Mouse (Mus musculus) embryonic facial prominence, embryonic 10.5 days (tissue): ENCODE results near the gene Gm45015. TPM values are rescaled to one million over a fixed set of nuclear protein-coding genes. Genes with fewer than 3 reads are reported as not detected.

Experiments used
- DNase-seq: peaks from one replicate; pipeline ENCODE4 v3.0.0-alpha.2; 2017; ENCODE audit warnings: low spot score
- H3K27ac ChIP-seq: fragments of 300-500 bp; sonication (generic); replicated peaks from 2 replicates; pipeline ENCODE4 v1.5.1; 2016; ENCODE audit warnings: mild to moderate bottlenecking
- H3K27me3 ChIP-seq: fragments of 300-500 bp; sonication (generic); replicated peaks from 2 replicates; pipeline ENCODE4 v1.6.1; 2016; ENCODE audit warnings: low read depth, mild to moderate bottlenecking; ENCODE audit not compliant: poor library complexity, severe bottlenecking
- H3K36me3 ChIP-seq: fragments of 300-500 bp; sonication (generic); replicated peaks from 2 replicates; pipeline ENCODE4 v1.6.1; 2016; ENCODE audit warnings: mild to moderate bottlenecking, moderate library complexity
- H3K4me1 ChIP-seq: fragments of 300-500 bp; sonication (generic); 2 replicates; pipeline ENCODE4 v1.6.1; 2016
- H3K4me3 ChIP-seq: fragments of 300-500 bp; sonication (generic); 2 replicates; pipeline ENCODE4 v1.5.1; 2016; ENCODE audit warnings: mild to moderate bottlenecking, moderate library complexity
- H3K9me3 ChIP-seq: fragments of 300-500 bp; sonication (generic); 2 replicates; pipeline ENCODE4 v1.6.1; 2016; ENCODE audit warnings: mild to moderate bottlenecking
- WGBS: fragments of 180-500 bp; shearing (Covaris S2); methylation state at CpG from one replicate; pipeline ENCODE4 v1.1.7; 2016; 5-methylcytosine and 5-hydroxymethylcytosine counted together
- polyA plus RNA-seq: library from polyadenylated mRNA; unstranded; fragments of >200 nt; fragmentation: Nextera tagmentation; extraction: Ambion mirVana; gene quantifications from 2 replicates; pipeline ENCODE4 v1.2.1, GENCODE M21; 2016

The Gm45015 gene
- not detected in 2 replicates for polyA plus RNA-seq

DNA sequence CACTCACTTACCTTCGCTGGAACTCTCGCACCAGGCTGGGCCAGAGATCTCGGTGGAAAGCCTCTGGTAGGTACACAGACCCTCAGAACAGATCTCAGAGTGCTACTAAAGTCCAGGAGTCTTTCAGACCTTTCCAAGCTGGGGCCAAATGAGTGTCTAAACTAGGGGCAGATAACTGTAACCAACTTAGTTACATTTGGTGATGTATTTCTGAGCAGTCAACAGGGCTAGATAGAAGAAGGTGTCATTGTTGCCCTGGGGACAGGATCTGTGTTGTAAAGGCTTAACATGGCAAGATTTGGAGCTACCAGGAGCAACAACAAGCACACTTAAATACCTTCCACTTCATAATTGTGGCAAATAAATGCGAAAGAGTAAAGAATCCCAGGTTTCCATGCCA lies at the start of gene Gm45015:
Gm45015 (minus strand) TSS at position 101 of the 400 bp plus-strand sequence.
- Histone ChIP-seq H3K9me3 (no peaks in the 10 kb centered on the region), H3K36me3 (no peaks in the 10 kb centered on the region), H3K27me3 (peaks cover 44% of the 10 kb centered on the region), H3K4me3 (no peak within 1 kb of the TSS), H3K4me1 (no peaks in the 10 kb centered on the region), H3K27ac (no peak within 1 kb of the TSS)
- 90% methylated on average over 4 of the region's 4 CpGs for WGBS
- DNase-seq = no peak

DNA sequence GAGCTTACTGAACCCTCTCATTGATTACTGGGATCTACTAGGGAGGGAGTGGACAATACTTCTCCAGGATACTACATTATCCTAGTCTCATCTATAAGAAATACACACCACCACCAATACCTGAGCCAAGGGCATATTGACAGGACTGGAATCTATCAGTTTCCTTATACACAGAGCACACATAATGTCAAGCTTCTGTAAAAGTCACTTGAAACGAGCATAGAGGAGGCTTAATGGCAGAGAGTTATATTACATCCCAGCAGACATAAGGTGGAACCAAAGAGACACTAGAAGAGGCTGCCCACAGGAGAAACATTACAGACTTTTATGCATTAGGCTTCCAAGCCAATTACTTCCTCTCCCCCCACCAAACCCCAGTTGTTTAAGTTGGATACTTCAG lies 48.3 kb upstream of the Gm45015 start:
- H3K9me3 ChIP-seq = no peaks in the 10 kb centered on the region
- 31% methylated on average over 1 of the region's 1 CpGs for WGBS
- no peak for DNase-seq
- peaks cover 16% of the 10 kb centered on the region for H3K27me3 ChIP-seq
- no peak overlapping the region for H3K27ac ChIP-seq
- no peaks in the 10 kb centered on the region for H3K4me1 ChIP-seq
- no peaks in the 10 kb centered on the region for H3K36me3 ChIP-seq
- H3K4me3 ChIP-seq = no peak overlapping the region

DNA sequence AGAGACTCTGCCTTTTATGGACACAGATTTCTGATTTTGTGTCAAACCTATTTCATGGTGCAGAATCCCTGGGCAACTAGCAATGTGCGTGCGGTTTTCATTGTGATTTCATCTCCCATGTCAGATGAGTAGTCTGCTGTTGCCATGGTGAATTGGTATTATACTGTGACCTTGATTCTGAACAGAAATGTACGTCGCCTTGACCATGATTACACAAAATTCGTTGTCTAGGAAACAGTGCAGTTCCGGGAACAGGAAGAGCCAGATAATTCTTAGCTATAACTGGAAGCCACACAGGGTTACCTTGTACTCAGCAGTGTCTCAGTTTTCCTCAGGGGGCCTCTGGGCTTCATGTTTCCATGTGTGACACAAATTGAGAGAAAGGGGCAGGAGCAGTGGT lies 47.8 kb upstream of the Gm45015 start:
- H3K9me3 ChIP-seq = no peaks in the 10 kb centered on the region
- no peak overlapping the region for H3K27ac ChIP-seq
- no peak overlapping the region for H3K4me3 ChIP-seq
- no peak for DNase-seq
- H3K4me1 ChIP-seq = no peaks in the 10 kb centered on the region
- WGBS = 78% methylated on average over 6 of the region's 6 CpGs
- H3K27me3 ChIP-seq = peaks cover 21% of the 10 kb centered on the region
- H3K36me3 ChIP-seq = no peaks in the 10 kb centered on the region

DNA sequence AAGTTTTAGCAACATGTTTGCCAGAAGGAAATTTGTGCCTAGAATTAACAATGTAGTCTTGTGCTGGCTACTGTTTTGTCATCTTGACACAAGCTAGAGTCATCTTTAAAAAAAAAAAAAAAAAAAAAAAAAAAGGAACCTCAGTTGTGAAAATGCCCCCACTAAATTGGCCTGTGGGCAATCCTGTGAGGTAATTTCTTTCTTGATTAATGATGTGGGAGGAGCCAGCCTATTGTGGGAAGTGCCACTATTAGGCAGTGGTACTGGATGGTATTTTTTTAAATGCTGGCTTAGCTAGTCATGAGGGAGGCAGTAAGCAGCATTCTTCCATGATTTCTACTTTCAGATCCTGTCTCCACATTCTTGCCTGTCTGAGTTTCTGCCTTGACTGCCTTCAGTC lies 26.7 kb upstream of the Gm45015 start:
- H3K36me3 ChIP-seq = peaks cover 16% of the 10 kb centered on the region
- no peak overlapping the region for H3K4me3 ChIP-seq

DNA sequence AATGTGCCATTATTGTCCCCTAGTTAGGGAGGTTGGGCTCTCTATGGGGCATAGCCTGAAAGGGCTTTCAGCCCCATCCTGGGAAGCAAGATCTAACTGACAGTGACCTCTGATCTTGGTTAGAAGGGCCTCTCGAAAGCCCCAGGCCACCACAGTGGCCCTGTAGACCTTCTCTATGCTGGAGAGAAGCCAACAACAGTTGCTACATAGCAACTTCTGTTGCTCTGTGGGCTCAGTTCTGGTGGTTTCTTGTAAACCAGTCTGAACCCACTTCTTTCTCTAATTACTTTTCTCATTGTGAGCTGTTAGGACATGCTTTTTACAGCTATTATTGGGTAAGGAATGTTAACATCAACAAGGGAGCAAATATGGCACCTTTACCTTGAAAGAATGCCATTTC lies 20.1 kb upstream of the Gm45015 start:
- Histone ChIP-seq H3K4me3 (no peak overlapping the region), H3K27ac (no peak overlapping the region), H3K27me3 (peaks cover 35% of the 10 kb centered on the region), H3K36me3 (peaks cover 74% of the 10 kb centered on the region), H3K9me3 (peaks cover 13% of the 10 kb centered on the region; the same call in 1 of the 2 replicates), H3K4me1 (no peaks in the 10 kb centered on the region)
- WGBS = 77% methylated on average over 1 of the region's 1 CpGs
- DNase-seq = no peak

More for the DNA sequence above, 26.7 kb upstream of the Gm45015 start:
- Histone ChIP-seq H3K27me3 (peaks cover 30% of the 10 kb centered on the region), H3K9me3 (no peaks in the 10 kb centered on the region), H3K4me1 (no peaks in the 10 kb centered on the region), H3K27ac (no peak overlapping the region)
- no peak for DNase-seq

DNA sequence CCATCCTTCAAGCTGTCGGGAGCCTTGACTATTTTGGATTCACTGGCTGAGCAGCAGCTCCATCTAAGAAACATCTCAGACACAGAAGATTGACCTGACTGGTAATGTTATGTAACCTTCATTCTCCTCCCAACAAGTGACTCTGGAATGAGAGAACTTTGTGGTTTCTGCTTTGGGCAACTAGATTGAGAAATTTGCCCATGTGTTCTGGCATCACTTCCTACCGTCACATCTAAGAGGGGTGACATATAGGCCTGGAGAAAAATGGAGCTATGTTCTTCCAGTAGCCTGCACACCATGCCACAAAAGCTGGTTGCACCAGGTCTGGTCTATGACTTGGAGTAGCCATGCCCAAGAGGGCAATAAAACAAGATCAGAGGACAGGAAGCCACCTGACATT lies 19.5 kb upstream of the Gm45015 start:
- Histone ChIP-seq H3K4me3 (no peak overlapping the region), H3K9me3 (peaks cover 13% of the 10 kb centered on the region; the same call in 1 of the 2 replicates), H3K36me3 (peaks cover 80% of the 10 kb centered on the region), H3K27ac (no peak overlapping the region), H3K4me1 (no peaks in the 10 kb centered on the region), H3K27me3 (peaks cover 30% of the 10 kb centered on the region)
- WGBS = 94% methylated on average over 2 of the region's 2 CpGs
- no peak for DNase-seq

DNA sequence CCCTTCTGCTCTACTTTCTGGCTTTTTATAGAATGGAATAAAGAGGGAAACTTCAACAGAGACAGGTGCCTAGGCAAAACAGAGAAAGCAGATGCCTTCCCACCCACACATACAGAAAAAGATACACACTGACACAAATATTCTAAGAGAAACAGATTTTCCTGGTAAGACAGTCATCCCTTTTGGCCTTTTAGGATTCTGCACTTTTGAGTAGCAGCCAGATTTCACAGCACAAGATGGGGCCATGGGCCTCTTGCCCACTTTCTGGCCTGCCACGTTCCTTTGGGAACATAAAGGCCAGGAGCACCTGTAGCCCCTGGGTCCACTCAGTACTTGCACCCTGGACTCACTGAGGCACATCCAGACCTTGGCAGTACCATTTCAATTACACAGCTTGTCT lies 7.7 kb upstream of the Gm45015 start:
- no peak for DNase-seq
- peaks cover 5% of the 10 kb centered on the region; the same call in 1 of the 2 replicates for H3K4me1 ChIP-seq
- no peak overlapping the region for H3K4me3 ChIP-seq
- H3K9me3 ChIP-seq = no peaks in the 10 kb centered on the region
- 87% methylated on average over 1 of the region's 1 CpGs for WGBS
- H3K27me3 ChIP-seq = peaks cover 38% of the 10 kb centered on the region
- H3K36me3 ChIP-seq = peaks cover 6% of the 10 kb centered on the region
- H3K27ac ChIP-seq = no peak overlapping the region

DNA sequence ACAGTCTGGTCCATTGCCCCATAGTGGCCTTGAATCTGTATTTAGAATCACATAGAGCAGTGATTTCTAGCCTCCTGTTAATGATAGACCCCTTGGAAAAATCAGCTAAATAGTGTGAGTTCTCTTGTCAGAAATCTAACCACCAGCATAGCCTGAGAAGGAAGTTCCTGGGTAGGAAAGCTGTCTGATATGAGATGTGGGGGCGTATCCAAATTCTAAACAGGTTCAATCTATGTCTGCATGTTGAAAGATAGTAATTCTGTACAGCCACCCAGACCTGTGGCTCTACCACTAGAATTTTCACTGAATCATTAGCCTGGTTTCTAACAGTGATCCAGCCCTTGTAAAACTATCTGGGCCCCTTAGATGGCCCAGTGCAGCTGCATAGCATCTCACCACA lies 7.2 kb upstream of the Gm45015 start:
- H3K36me3 ChIP-seq = peaks cover 6% of the 10 kb centered on the region
- no peak overlapping the region for H3K27ac ChIP-seq
- no peak for DNase-seq
- WGBS = 82% methylated on average over 1 of the region's 1 CpGs
- peaks cover 5% of the 10 kb centered on the region; the same call in 1 of the 2 replicates for H3K4me1 ChIP-seq
- H3K4me3 ChIP-seq = peak overlapping the region; percentile 71
- no peaks in the 10 kb centered on the region for H3K9me3 ChIP-seq
- H3K27me3 ChIP-seq = peaks cover 38% of the 10 kb centered on the region

DNA sequence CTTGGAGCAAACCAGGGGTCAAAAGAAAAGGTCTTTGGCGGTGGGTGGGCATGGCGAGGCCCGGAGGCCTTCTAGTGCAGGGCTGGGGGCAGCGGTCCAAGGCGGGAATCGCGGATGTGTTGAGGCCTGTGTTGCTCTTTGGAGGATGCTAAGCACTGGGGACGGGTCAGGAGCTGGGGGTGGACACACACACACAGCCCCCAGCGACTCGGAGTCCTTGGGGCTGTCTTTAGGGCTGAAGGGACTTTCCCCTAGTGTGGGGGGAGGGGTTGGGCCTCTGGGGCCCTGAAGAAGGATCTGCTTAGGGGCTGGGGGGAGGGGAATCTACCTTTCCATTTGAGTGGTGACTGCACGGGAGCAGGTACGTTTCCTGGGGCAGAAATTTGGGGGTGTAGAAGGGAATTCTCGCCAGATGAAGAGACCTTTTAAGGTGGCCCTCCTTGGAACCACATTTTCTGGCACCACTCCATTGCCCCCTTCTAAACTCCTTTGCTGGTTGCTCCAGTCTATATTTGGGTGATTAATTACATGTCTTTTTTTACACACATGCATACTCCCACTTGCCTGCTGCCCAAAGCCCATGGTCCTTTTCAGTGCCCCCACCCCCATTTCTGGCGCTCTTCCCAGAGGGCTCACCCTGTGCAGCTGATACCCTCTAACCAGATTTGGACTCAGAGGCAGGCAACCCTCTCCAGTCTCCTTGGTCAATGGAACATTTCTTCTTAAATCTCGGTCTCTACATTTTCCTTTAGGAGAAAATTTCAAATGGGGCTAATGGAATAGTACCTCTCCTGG lies 6.5 kb upstream of the Gm45015 start:
- Histone ChIP-seq H3K27me3 (peaks cover 38% of the 10 kb centered on the region), H3K27ac (peak overlapping the region; percentile 90), H3K4me1 (peaks cover 5% of the 10 kb centered on the region; the same call in 1 of the 2 replicates), H3K4me3 (peak overlapping the region; percentile 71), H3K36me3 (peaks cover 6% of the 10 kb centered on the region), H3K9me3 (no peaks in the 10 kb centered on the region)
- WGBS = 23% methylated on average over 15 of the region's 15 CpGs
- no peak for DNase-seq

DNA sequence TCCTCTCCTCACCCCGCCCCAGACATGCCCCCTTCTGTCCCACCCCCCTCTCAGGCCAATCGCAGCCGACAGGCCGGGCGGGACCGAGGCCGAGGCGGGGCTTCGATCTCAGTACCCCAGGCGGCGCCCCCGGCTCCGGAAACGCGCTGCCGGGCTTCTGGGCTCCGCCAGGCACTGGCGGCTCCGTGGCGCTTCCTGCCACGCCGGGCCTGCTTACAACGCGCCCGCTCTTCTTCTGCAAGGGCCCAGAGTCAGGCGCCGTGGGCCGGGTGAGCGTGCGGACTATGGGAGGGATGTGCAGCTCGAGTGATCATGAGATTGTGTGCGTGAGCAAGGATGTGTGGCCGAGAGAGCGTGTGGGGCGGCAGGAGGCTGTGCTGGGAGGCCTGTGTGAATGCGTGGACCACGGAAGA lies 5.8 kb upstream of the Gm45015 start, which contains the start of gene Zfp275:
Zfp275 (plus strand) TSS at position 139 of the 413 bp plus-strand sequence.
- Histone ChIP-seq H3K4me1 (peaks cover 5% of the 10 kb centered on the region; the same call in 1 of the 2 replicates), H3K27ac (peak within 1 kb of the TSS; percentile 90), H3K9me3 (no peaks in the 10 kb centered on the region), H3K36me3 (peaks cover 6% of the 10 kb centered on the region), H3K4me3 (peak within 1 kb of the TSS; percentile 71), H3K27me3 (peaks cover 38% of the 10 kb centered on the region)
- WGBS = 14% methylated on average over 37 of the region's 37 CpGs
- DNase-seq = peak; percentile 88

DNA sequence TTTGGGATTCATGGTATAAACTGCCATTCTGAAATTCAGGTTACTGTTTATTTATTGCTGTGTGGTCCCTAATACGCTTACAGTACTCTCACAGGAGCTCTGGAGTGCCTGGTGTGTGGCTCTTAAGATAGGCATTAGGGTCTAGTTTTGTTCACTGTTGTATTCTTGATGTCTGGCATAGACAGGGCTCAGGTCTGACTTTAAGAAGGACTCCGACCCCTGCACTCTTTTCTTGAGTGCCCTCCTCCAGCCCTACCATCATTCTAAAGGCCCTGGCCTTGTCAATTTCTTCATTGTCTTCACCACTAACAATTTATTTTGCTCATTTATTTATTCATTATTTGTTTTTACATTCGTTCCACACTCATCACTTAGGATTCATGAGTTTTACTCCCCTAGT lies 5.4 kb upstream of the Gm45015 start:
- peak overlapping the region; percentile 90; the same call in 1 of the 2 replicates for H3K27ac ChIP-seq
- 41% methylated on average over 3 of the region's 3 CpGs for WGBS
- DNase-seq = no peak
- peak overlapping the region; percentile 71 for H3K4me3 ChIP-seq
- H3K4me1 ChIP-seq = peaks cover 5% of the 10 kb centered on the region; the same call in 1 of the 2 replicates
- H3K36me3 ChIP-seq = peaks cover 6% of the 10 kb centered on the region
- peaks cover 38% of the 10 kb centered on the region for H3K27me3 ChIP-seq
- no peaks in the 10 kb centered on the region for H3K9me3 ChIP-seq

DNA sequence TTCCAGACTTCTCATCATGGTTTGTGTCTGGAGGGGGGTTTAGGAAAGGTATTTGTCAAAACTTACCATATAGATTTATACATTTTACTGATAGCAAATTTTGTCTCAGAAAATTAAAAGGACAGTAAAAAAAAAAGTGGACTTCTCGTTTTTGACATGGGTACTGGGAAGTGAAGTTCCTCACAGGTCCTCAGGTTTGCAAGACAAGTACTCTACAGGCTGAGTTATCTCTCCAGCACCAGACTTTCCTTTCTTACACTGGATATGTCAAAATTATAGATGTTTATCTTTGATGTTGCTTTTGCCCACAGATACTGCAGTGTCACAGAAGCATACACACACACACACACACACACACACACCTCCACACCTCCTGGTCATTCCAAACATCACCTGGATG lies 4.8 kb upstream of the Gm45015 start:
- peaks cover 5% of the 10 kb centered on the region; the same call in 1 of the 2 replicates for H3K4me1 ChIP-seq
- peaks cover 6% of the 10 kb centered on the region for H3K36me3 ChIP-seq
- WGBS = 68% methylated on average over 1 of the region's 1 CpGs
- H3K27ac ChIP-seq = no peak overlapping the region
- DNase-seq = no peak
- no peak overlapping the region for H3K4me3 ChIP-seq
- peaks cover 38% of the 10 kb centered on the region for H3K27me3 ChIP-seq
- H3K9me3 ChIP-seq = no peaks in the 10 kb centered on the region

DNA sequence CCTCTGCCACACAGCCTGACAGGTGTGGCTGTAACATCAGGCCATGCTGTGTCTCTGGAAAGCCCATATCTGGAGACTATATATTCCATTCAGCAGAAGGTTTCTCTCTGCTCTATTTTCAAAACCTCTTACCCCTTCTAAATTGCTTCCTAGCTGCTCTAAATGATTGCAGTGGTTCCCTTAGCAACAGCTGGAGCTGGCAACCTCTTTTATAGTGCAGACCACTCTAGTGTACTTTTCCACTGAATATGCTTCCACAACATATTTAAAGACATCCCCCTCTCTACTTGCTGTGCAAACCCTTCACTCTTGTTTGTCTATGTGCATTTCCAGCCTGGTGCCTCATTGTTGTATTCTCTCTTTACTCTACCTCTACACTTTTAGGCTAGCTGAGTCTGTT lies 3.1 kb downstream of the Gm45015 start:
- no peak for DNase-seq
- peaks cover 45% of the 10 kb centered on the region for H3K27me3 ChIP-seq
- H3K36me3 ChIP-seq = no peaks in the 10 kb centered on the region
- H3K27ac ChIP-seq = no peak overlapping the region
- no peaks in the 10 kb centered on the region for H3K4me1 ChIP-seq
- no peaks in the 10 kb centered on the region for H3K9me3 ChIP-seq
- no peak overlapping the region for H3K4me3 ChIP-seq
